Mouse (Mus musculus) liver, postnatal 0 days (tissue): ENCODE measurements at regions not wholly inside any gene's neighbourhood (a gene's known extent, or its start where the extent isn't known, plus 50 kb on each side); places are given as distances from the start of the nearest gene placed in this dataset.

Experiments used
- CTCF ChIP-seq: sonication (generic); IDR thresholded peaks from 2 replicates; pipeline ENCODE4 v1.5.1; 2016; ENCODE audit warnings: antibody characterized with exemption, low read depth
- EP300 ChIP-seq: IDR thresholded peaks from 2 replicates; pipeline ENCODE4 v1.6.1; 2016; ENCODE audit warnings: antibody characterized with exemption, low read depth, mild to moderate bottlenecking

DNA sequence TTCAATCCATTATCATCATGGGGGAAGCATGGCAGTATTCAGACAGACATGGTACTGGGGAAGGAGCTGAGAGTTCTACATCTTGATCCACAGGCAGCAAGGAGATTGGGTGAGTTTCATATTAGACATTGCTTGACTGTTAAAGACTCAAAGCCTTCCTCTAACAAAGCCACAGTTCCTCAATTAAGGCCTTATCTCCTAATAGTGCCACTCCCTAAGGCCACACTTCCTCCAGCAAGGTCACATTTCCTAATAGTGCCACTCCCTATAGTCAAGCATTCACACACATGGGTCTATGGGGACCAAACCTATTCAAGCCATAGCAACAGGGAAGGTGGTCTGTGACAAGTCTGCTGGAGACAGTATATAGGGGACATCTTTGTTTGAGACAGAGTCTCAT lies 115.9 kb upstream of the Zfp64 start:
- TF ChIP-seq CTCF (no peak), EP300 (no peak)
